ENCODE assay signal across 21 mouse cellular contexts in the genomic region with DNA sequence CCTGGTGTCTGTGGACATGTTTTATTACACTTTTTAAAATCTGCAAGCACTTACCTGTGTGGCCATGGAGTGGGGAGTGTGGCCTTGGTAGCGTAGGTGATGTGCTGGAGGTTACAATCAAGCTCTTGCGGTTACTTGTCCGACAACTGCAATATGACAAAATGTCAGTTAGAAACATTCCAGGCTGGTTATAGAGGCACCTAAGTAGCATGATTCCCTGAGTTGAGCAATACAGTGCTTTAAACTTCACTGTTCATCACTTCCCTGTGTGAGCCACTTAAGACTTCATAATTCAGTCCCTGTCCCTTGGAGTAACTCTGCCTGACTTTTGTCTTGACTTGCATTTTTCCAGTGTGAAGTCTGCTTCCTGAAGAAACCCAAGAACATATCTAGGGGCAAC.
"Had no signal": no experiment of that assay in that cellular context is flagged by ENCODE, and none has a peak within 500 bp of the region (broad histone marks: within the 10 kb centered on the region; RNA-seq: fewer than 3 reads in every experiment).

No protein-coding gene starts in this region.

- H3K9ac ChIP-seq: heart, embryonic 13.5 days; hindbrain, embryonic 12.5 days; hindbrain, embryonic 14.5 days; limb, embryonic 12.5 days; liver, embryonic 13.5 days; liver, embryonic 15.5 days had no signal

- DNase-seq: gastrocnemius, postnatal 10 days; gastrocnemius, postnatal 36 days; heart, adult 18-20 months; kidney, adult 18-20 months; kidney, adult 8-10 months; liver; liver, embryonic 13.5 days had no signal

- ATAC-seq: forebrain, embryonic 16.5 days; hindbrain, embryonic 16.5 days; inflammation-experienced regulatory T-cells, adult 6 months had no signal

- H3K27ac ChIP-seq: heart, embryonic 10.5 days; heart, embryonic 13.5 days; hindbrain, embryonic 10.5 days; hindbrain, embryonic 12.5 days; hindbrain, embryonic 14.5 days; layer of hippocampus, adult 2 months; left cerebral cortex, adult 2 months; limb, embryonic 10.5 days; limb, embryonic 12.5 days; liver, embryonic 13.5 days; liver, embryonic 15.5 days had no signal

- H3K36me3 ChIP-seq: heart, embryonic 10.5 days; limb, embryonic 12.5 days; liver, embryonic 13.5 days; liver, embryonic 15.5 days had no signal

- H3K9me3 ChIP-seq: heart, embryonic 10.5 days; heart, embryonic 13.5 days; hindbrain, embryonic 10.5 days; hindbrain, embryonic 12.5 days; limb, embryonic 10.5 days; limb, embryonic 12.5 days; liver, embryonic 13.5 days; liver, embryonic 15.5 days had no signal

- H3K4me2 ChIP-seq: heart, embryonic 13.5 days; hindbrain, embryonic 12.5 days; hindbrain, embryonic 14.5 days; limb, embryonic 12.5 days; liver, embryonic 11.5 days; liver, embryonic 13.5 days; liver, embryonic 15.5 days had no signal

- H3K27me3 ChIP-seq: heart, embryonic 13.5 days; hindbrain, embryonic 12.5 days; limb, embryonic 12.5 days; liver, embryonic 13.5 days; liver, embryonic 15.5 days had no signal

- H3K4me3 ChIP-seq: heart, embryonic 10.5 days; heart, embryonic 13.5 days; hindbrain, embryonic 10.5 days; hindbrain, embryonic 12.5 days; layer of hippocampus, adult 2 months; left cerebral cortex, adult 2 months; limb, embryonic 10.5 days; limb, embryonic 12.5 days; liver, embryonic 13.5 days; liver, embryonic 15.5 days had no signal

- H3K4me1 ChIP-seq: heart, embryonic 10.5 days; hindbrain, embryonic 10.5 days; hindbrain, embryonic 12.5 days; limb, embryonic 10.5 days; limb, embryonic 12.5 days; liver, embryonic 13.5 days had no signal
